Comparison of ENCODE assay signal across 23 mouse cellular contexts in the genomic region with DNA sequence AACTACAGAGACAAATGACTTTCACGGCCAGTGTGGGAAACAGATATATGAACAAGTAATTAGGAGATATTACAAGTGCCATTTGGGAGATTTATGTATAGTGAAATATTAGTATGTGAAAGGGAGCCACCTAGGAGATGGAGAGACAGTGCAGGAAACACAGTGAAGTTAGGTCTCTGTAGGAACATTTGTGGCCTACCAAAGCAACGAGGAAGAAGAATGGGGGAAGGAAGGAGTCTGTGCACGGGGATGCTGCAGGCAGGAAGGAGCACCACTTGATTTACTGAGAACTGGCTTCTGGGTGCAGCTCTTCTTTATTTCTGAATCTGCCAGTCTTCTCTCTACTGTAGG.
"Had no signal": no experiment of that assay in that cellular context is flagged by ENCODE, and none has a peak within 500 bp of the region (broad histone marks: within the 10 kb centered on the region; RNA-seq: fewer than 3 reads in every experiment).

No protein-coding gene starts in this region.

- H3K27ac ChIP-seq: gastrocnemius, adult 2 months; heart, adult 2 months; intestine, embryonic 15.5 days; layer of hippocampus, adult 2 months; left cerebral cortex, adult 2 months; limb, embryonic 10.5 days; limb, embryonic 12.5 days; liver, embryonic 13.5 days had no signal

- H3K9ac ChIP-seq: heart, embryonic 12.5 days; intestine, embryonic 15.5 days; limb, embryonic 12.5 days; liver, embryonic 13.5 days had no signal

- H3K27me3 ChIP-seq: heart, embryonic 12.5 days; intestine, embryonic 15.5 days; limb, embryonic 12.5 days; liver, embryonic 13.5 days had no signal

- DNase-seq: gastrocnemius, adult 2 months; gastrocnemius, postnatal 10 days; gastrocnemius, postnatal 25 days; heart, adult 2 months; heart, postnatal 10 days; heart, postnatal 4 days; kidney, adult 18-20 months; kidney, adult 8-10 months; kidney, postnatal 10 days; kidney, postnatal 25 days; kidney, postnatal 4 days; liver; liver, embryonic 13.5 days had no signal

- ATAC-seq: forebrain, embryonic 16.5 days; inflammation-experienced regulatory T-cells, adult 6 months; intestine, embryonic 15.5 days; intestine, postnatal 0 days had no signal

- H3K4me3 ChIP-seq: gastrocnemius, adult 2 months; heart, adult 2 months; heart, embryonic 12.5 days; intestine, embryonic 15.5 days; layer of hippocampus, adult 2 months; left cerebral cortex, adult 2 months; limb, embryonic 10.5 days; limb, embryonic 12.5 days; liver, embryonic 13.5 days had no signal

- H3K4me2 ChIP-seq: heart, embryonic 12.5 days; intestine, embryonic 15.5 days; limb, embryonic 12.5 days; liver, embryonic 11.5 days; liver, embryonic 13.5 days had no signal

- H3K36me3 ChIP-seq: heart, embryonic 12.5 days; intestine, embryonic 15.5 days; limb, embryonic 10.5 days; limb, embryonic 12.5 days; liver, embryonic 13.5 days had no signal

- H3K4me1 ChIP-seq: intestine, embryonic 15.5 days; liver, embryonic 13.5 days had no signal

- H3K9me3 ChIP-seq: heart, embryonic 12.5 days; intestine, embryonic 15.5 days; limb, embryonic 10.5 days; limb, embryonic 12.5 days; liver, embryonic 13.5 days had no signal
